Mouse (Mus musculus): ENCODE results near the gene 4930590J08Rik.

DNA sequence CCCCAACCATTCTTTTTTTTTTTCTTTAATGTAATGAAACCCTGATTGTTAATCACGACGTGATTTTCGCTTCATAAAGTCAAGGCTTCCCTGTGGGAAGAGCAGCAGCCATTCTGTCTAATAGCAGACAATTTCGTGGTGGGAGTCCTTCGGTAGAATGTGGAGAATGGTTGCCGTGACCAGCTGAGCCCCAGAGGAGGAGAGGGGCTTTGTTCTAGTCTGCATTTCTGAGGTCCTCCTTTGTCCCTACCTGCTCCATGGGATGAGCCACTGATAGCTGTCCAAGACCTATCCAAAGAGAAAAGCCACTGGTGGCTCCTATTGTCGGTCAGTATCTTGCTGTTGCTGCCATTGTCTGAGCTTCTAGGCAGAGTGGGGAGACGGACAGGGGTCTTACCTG is 93.5 kb downstream of the 4930590J08Rik start:
- TF ChIP-seq POLR2A (IDR thresholded peaks at IDR 0.05; ENCODE audit: control insufficient read depth, low read depth, low read length) = no peak
- no peak for TF ChIP-seq CTCF (IDR thresholded peaks at IDR 0.05; ENCODE audit: control insufficient read depth, insufficient read depth, insufficient replicate concordance, low read depth, low read length)

Data from testis, adult 2 months (tissue).